Mouse (Mus musculus) thymus, postnatal 14 days (tissue): ENCODE results near the gene Iqck.

Experiments used
- DNase-seq: peaks from one replicate; pipeline ENCODE4 v3.0.0; 2021

The Iqck gene

GRCm38 (mm10) chr7:118992623-118993405 lies 137.3 kb downstream of the Iqck start:
- no peak for DNase-seq

DNA sequence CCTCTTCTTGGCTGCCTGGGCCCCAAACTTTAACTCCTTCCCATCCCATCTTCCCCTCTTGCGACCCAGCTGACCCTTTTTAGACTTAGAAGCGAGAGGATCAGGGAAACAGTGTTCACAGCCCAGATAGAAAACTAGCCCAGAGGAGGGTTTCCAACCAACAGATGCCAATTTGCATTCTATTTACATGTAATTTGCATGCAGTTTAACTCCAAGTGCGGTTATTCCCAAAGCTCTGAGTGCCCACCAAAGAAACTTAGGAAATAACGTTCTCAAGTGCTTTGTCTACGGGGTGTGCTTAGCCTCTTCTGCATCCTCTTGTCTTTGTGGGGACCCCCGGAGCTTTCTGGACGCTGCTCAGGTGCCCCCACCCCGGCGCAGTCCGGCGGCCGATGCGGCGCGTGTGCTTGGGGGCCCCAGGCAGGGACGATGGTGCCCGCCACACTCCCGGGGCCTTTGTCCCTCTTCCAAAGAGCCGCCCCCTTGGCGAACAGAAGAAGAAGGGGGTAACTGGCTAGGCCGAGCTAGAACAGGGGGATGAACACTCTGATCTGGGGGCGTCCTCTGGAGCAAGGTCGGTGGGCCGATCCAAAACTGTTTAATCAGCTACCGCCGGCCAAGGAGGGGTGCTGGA lies 138.2 kb downstream of the Iqck start:
- DNase-seq, result peak; percentile 12

DNA sequence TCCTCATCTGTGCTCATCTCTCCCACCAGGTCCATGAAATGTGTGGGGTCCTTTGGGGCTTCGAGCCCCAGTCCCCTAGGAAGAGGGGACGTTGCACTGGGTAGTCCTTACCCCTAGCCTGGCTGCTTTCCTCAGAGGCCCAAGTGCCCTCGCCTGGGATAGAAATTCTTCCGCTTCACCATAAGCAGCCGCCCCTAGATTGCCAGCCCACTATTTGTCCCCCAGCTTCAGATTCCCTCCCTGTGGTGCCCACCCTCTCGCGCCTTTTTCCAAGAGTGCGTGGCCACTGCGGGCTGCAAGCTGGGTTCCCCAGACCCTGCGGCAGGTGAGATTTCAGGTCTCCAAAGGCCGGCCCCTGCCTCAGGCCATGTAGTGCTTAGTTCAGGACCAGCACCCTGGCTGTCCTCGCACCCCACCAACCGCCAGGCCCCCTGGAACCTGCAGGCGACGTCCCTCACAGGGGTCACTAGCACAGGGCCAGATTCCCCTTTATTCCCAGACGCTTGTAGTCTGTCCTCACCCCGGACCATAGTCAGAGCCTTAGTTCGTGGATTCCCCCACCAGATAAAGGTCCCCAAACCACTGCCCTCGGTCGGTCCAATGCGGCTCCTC lies 138.8 kb downstream of the Iqck start:
- no peak for DNase-seq

DNA sequence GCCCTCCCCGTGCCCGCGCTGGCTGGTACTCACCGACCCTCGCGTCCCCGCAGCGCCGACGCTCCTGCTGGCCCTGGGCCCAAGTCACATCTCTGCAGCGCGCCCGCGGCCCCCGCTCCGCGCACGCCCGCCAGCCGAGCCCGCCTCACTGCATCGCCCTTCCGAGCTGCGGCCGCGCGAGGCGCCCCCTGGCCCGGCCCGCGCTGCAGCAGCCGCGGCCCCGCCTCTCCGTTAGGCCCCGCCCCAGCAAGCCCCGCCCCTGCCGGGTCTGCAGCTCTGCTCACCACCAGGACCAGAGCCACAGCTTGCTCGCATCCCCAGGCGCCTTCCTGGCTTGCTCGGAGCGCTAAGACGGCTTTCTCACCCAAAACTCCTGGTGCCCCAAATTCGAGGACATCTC lies 139.5 kb downstream of the Iqck start, which contains the start of gene Gprc5b:
Gprc5b (minus strand) TSS at position 205 of the 400 bp plus-strand sequence.
- DNase-seq, result peak; percentile 96

GRCm38 (mm10) chr7:118995671-118996070 lies 140.1 kb downstream of the Iqck start:
- peak; percentile 12 for DNase-seq

DNA sequence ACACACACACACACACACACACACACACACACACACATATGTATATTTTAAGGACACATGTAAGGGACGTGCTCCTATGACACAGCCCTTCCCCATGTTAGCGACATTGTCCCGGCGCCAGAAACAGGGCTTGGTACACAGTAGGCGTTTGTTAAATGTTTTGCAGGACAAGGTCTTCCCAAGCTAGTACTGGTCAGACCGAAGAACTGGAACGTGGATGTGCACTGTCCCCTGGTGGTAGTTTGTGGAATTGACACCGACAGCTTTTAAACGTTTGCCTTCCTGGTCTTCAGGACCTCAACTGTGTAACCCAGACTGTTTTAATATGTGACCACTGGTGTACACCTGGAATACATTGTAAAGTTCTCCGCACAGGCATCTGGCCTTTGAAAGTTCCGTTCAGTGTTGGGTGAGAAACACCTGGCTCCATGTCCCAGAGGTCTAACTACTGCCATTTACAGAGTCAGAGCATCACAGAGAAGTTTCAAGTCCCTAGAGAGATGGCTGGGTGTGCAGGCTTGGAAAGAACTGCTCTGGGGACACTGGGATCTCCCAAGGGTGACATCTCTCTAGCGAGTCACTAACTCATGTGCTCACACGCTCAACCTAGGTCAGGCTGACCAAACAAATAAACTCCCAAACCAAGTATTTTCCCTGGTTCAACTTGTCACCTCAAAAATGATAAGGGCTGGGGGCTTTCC lies 140.7 kb downstream of the Iqck start:
- DNase-seq, result peak; percentile 75

DNA sequence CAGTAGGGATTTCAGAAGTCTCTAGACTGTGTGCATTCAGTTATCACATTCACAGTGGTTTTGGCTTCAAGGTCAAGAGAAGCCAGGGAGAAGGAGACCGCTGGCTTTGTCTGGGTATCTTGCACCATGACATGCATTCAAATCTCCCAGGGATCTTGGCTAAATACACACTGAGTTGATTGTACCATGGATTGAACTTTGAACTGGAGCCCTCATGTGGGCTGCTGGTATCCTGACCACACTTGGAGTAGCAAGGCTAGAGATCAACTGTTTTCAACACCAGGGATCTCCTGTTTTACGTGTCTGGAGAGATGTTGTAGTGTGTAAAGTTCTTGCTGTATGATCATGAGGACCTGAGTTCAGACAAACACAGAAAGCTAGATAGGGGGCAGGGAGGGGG lies 144.3 kb downstream of the Iqck start:
- DNase-seq, result no peak

DNA sequence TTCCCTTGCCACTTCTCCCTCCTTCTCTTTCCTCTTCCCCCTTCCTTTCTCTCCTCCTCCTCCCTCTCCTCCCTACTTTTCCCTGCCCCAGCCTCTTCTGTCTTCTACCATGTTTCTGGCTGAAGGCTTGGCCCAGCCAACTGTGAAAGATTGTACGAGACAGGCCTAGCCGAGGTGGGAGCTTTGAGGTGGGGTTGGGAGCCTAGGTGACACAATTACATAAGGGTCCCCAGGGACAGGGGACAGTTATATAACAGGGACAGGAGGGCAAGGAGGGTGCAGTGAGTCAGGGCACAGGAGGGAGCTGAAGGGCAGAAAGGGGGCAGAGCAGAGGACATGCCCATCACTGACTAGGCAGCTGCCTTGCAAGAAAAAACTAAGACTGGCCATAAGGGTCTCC lies 146.4 kb downstream of the Iqck start:
- DNase-seq, result no peak

GRCm38 (mm10) chr7:119002501-119002900 lies 146.9 kb downstream of the Iqck start:
- no peak for DNase-seq

- peak; percentile 52 for DNase-seq
These were observed 155.4 kb downstream of the Iqck start for GRCm38 (mm10) chr7:119010854-119011529.

- DNase-seq, result peak; percentile 11
These were observed 160.2 kb downstream of the Iqck start for GRCm38 (mm10) chr7:119015736-119016135.

DNA sequence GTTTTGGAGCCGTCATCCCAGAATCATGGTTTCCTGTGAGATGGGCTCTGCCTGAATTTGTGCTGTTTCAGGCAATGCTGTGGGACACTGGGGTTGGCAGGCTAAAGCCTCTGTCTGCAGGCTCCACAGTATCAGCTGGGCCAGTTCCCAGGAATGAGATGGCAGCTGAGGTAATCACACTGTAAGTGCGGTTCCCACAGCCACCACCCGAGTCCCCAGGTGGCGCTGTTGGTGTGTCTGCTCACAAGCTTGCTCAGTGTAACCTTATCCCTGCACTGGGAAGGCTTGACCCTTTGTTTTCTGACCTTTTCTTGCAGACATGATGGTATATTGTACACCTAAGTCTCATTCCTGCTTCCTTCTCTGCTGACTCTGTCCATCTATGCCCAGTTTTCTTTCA lies 164.0 kb downstream of the Iqck start:
- peak; percentile 20 for DNase-seq
